Mouse (Mus musculus): ENCODE results near the gene Pxmp2.

The Pxmp2 gene

GRCm38 (mm10) chr5:110230780-110231461 is 55.1 kb downstream of the Pxmp2 start, which contains the start of gene Ankle2:
TSS of gene Ankle2 (plus strand) at chr5:110231004.
- peak; percentile 65 for DNase-seq (ENCODE audit: low spot score)

GRCm38 (mm10) chr5:110230401-110230779 is 55.6 kb downstream of the Pxmp2 start:
- DNase-seq (ENCODE audit: low spot score): no peak

GRCm38 (mm10) chr5:110227336-110227883 is 58.6 kb downstream of the Pxmp2 start:
- no peak for DNase-seq (ENCODE audit: low spot score)

GRCm38 (mm10) chr5:110225056-110225455 is 60.9 kb downstream of the Pxmp2 start:
- DNase-seq (ENCODE audit: low spot score): no peak

Measured in urinary bladder, postnatal 10 days (tissue).